Mouse (Mus musculus) adrenal gland, adult 18-20 months (tissue): Measurements from ENCODE around the gene BC005624. TPM values are rescaled to one million over a fixed set of nuclear protein-coding genes. Genes with fewer than 3 reads are reported as not detected.
A peak's percentile ranks its signal among the peaks of the same experiment; 100 is the strongest.
"Not testable (repeated sequence)": the region's sequence is repeated elsewhere in the genome, so short reads cannot be mapped to it uniquely, and the experiment has no call there.

Source experiments
- DNase-seq, 2 experiments: peaks; one replicate each; pipeline ENCODE4 v3.0.0; 2021 to 2022; ENCODE audit warnings: low spot score in 2 of 2
- total RNA-seq, 2 experiments: library from RNA; stranded (reverse); gene quantifications; 1 replicate in 1 of 2; 2 replicates in 1 of 2; pipeline ENCODE4 v1.2.3; 2021

BC005624 gene
- total RNA-seq, 2 experiments from 2014 or later = 41.5 to 49.6 TPM

GRCm38 (mm10) chr2:30985111-30986020 lies 3.4 kb upstream of the BC005624 start:
- peak; percentile 71 to 83 for DNase-seq

- DNase-seq = no peak
Observed at GRCm38 (mm10) chr2:30983024-30983423, 1.0 kb upstream of the BC005624 start.

DNA sequence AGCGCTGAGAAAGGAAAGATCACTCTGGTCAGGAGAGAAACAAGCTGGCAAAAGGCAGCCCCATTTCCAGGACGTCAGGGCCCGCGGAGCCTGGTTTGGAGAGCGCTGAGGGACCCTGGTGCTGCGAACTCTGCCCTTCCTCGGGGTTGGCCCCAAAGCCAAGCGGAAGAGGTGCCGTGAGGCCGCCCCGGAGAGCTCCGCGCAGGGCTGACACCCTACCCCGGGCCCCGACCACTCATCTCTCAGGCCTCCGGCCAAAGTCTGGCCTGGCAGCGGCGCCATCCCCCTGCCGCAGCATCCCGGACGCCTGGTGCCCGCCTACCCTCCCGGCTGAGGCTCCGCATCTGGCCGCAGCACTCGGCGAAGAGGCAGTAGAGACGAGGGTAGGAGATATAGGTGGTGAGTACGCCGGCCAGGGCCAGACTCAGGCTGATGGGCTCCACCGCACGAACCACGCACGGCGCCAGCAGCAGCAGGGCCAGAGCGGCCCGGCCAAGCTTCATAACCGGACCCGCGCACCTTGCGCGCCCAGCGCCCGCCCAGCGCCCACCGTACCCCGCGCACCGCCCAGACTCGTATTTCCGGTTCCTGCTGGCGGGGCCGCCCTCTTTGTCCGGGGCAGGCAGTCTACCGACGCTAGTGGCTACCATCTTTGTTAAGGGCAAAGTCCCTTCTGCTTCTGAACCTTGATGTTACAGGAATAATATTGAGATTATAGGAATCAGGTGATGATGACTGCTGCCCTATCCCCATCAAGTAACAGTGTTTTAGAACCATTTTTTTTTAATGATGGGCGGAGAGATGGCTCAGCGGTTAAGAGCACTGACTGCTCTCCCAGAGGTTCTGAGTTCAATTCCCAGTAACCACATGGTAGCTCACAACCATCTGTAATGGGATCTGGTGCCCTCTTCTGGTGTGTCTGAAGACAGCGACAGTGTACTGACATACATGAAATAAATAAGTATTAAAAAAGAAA lies 14.4 kb downstream of the BC005624 start, which contains the start of gene Tor1a:
TSS of gene Tor1a (minus strand) at position 582 of the 976 bp plus-strand sequence.
- DNase-seq = peak; percentile 85 to 86

DNA sequence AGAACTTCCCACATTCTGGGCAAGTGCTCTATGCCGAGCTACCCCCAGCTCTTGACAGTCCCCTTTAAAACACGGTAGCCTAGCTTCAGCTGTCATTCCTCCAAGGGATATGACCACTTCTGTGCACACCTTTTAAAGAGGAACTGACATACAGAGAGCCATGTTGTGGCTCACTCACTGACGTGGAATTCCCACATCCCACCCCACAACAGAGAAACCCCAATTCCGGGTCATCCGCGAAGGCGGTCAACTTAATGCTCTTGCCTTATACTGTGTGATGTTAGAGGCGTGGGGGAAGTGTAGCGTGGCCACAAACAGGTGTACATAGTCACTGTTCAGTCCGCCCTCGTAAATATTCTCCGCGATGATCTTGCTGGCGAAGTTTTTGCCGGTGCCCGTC lies 15.2 kb downstream of the BC005624 start:
- no peak for DNase-seq

GRCm38 (mm10) chr2:30965627-30966026 lies 16.4 kb downstream of the BC005624 start:
- DNase-seq = no peak

DNA sequence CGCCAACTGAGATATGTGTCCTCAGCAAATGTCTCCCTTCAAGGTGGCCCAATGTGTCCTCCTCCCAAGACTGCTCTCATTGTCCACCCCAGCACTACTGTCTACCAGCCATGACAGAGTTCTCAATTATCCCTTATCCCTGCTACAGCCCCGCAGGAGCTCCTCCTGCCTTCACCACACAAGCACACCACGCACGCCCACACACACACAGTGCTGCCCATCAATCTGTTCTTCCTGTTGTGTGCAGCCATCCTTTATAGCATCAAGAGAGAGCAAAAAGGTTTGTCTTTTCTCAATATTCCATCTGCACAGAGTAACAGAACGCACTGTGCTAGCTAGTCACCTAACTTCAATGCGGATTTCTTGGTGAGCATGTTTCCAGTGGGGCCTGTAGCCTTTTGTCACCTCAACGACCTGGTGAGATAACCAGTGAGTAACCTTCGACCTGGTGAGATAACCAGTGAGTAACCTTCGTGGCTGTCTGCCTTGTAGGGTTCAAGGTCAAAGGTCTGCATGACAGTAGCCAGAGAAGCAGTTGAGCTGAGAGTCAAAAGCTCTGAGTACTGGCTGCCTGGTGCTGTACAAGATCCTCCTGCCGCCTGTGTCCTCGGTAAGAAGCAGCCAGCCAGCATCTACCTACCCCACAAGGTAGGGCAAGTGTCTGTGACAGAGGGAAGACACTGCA lies 19.3 kb downstream of the BC005624 start:
- DNase-seq = no peak

GRCm38 (mm10) chr2:30959856-30960255 lies 22.1 kb downstream of the BC005624 start:
- no peak for DNase-seq

- no peak for DNase-seq
Observed at GRCm38 (mm10) chr2:30958726-30959125, 23.3 kb downstream of the BC005624 start.

- no peak for DNase-seq
Observed at GRCm38 (mm10) chr2:30957511-30957910, 24.5 kb downstream of the BC005624 start.

DNA sequence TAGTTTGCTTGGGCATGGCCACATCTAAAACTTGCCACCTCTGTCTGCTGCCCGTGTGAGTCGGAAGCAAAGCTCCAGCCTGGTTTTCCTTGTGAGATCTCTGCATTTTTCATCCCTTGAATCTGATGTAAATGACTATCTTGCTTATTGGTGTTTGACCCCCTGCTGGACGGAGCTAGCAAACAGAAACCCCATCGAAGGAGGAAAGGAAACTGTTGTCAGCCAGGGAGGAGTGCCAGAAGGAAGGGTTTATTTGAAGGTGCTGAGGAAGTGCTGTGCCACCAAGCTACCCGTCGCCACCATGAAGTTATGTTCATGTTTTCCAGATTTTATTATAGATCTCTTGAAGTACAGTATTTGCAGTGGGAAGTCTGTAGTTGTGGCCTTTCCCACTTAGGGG lies 27.2 kb downstream of the BC005624 start:
- no peak for DNase-seq

DNA sequence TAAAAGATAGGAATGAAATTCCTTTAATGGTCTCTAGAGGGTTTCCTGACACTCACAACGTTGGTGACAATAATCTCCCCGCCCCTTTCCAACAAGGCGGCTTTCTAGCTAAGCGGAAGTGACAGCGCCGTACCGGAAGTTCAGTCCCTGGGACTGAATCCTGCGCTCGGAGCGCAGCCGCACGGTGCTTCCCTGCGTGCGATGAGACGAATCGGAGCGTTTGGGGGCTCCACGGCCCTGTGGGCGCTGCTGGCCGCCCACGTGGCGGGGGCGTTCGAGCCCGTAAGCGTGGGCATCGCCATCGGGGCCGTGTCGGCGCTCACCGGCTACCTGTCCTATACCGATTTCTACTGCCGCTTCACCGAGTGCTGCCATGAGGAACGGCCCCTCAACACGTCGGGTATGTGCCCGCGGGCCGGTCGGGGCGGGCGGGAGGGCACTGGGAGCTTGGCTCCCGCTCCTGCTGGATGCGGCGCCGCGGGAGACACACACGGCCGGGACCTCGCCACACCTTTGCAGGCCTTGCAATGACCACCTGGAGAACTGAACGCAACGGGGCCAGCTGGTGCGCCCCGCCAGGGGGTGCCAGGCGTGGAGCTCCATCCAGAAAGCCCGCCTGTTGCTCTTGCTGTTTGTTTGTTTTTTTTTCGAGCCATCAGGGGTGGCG lies 29.0 kb downstream of the BC005624 start, which contains the start of gene Tor1b:
TSS of gene Tor1b (plus strand) at position 136 of the 667 bp plus-strand sequence.
- DNase-seq = peak; percentile 73 to 79

GRCm38 (mm10) chr2:30952457-30952823 lies 29.6 kb downstream of the BC005624 start:
- DNase-seq = no peak

DNA sequence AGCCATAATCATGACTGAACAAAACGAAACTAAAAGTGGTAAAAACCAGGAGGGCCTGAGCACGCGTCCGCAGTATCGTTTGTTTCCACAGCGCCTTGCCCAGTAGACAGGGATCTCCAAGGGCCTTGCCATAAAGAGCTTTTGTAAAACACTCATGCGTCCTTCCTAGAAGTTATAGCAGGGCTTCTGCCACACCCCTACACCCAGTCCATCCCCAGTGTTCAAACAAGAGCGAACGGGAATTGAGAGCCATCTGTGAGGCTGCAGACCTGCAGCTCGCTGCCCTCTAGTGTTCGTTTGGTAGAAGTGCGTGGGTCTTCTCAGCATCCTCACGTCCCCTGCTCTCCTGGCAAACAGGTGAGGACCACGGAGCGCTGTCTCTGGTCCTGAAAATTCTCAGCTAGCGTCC lies 39.4 kb downstream of the BC005624 start:
- peak in 1 of 2 experiments; percentile 51 for DNase-seq

DNA sequence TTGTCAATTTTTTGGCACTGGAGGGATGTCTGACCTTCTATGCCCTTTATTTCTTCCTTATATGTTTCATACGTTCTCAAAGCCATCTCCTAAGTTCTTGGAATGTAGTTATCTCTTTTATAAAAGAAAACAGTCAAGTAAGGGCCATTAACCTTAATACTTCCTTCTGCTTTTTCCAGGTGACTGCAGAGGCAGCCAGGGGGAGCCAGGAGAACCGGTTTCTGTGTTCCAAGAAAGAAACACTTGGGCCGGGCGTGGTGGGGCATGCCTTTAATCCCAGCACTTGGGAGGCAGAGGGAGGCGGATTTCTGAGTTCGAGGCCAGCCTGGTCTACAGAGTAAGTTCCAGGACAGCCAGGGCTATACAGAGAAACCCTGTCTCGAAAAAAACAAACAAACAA lies 39.9 kb downstream of the BC005624 start:
- not testable (repeated sequence) for DNase-seq

DNA sequence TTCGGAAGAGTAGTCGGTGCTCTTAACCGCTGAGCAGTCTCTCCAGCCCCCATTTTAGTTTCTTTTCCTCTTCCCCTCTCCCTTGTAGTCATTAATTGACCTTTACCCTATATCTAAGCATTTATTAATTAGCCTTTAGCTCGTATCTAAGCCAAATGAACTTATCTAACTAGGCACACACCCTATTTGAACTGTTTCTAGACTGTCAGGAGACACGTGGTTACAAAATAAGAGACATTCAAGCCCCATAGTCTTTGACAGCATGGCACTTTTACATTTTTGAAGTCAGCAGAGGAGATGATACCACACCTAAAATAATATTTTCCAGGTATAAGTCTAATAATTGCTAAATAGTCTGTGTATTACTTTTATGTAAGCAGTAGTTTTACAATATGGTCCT lies 40.4 kb downstream of the BC005624 start:
- no peak for DNase-seq

DNA sequence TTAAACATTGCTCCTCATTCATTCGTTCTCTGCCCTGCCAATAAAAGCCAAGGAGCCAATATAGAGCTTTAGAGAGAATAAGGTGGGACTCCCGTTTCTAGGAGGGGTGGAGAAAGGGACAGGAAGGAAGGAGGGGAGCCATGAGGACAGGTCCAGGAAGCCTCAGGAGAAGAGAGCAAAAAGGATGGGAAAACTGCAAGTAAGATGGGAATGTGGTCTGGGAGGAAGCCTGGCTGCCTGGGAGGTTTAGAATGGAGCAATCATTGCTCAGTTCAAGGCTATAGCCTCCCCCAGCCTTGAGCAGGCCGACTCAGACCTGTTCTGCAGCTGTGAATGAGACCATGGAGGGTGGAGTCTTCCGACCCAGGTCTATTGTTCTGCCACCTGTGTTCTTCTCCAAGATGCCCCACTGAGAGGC lies 43.4 kb downstream of the BC005624 start:
- no peak for DNase-seq

- no peak for DNase-seq
Observed at GRCm38 (mm10) chr2:30937731-30938130, 44.3 kb downstream of the BC005624 start.

DNA sequence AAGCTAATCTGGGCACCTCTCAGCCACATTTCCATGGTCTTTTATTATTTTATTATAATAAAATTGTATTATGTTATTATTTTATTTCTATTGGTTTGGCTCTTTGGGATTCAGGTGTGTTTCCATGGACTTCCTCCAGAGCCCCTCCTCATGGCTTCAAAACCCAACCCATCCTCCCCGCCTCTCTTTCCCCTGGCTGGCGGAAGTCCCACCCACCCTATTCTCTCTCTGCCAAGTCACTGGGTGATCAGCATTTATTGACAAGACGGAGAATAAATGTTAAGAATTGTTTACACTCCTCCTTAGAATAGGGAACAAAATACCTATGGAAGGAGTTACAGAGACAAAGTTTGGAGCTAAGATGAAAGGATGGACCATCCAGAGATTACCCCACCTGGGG lies 45.2 kb downstream of the BC005624 start:
- DNase-seq = no peak

- peak; percentile 73 to 75 for DNase-seq
Observed at GRCm38 (mm10) chr2:30933917-30934450, 48.0 kb downstream of the BC005624 start.

DNA sequence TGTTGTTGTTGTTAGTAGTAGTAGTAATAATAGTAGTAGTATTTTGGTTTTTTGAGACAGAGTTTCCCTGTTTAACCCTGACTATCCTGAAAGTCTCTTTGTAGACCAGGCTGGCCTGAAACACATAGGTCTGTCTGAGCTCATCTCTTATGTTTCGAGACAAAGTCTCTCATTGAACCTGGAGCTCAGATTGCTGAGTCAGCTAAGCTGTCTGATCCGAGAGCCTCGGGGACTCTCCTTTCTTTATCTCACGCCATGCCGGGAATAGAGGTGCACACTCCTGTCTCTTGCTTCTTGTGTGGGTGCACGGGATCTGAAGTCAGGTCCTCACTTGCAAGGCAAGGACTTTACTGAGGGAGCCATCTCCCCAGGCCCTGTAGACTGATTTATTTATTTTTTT lies 49.0 kb downstream of the BC005624 start:
- no peak for DNase-seq
